Mouse (Mus musculus): ENCODE results near the gene Dguok. TPM values are rescaled to one million over a fixed set of nuclear protein-coding genes. Genes with fewer than 3 reads are reported as not detected.

The Dguok gene
- total RNA-seq, 2 experiments from 2014 or later: 35.3 to 51.7 TPM

GRCm38 (mm10) chr6:83436547-83436946 is 70.2 kb downstream of the Dguok start:
- ATAC-seq (replicated peaks; ENCODE audit: poor library complexity): peak; percentile 36; the same call in 1 of the 2 replicates

DNA sequence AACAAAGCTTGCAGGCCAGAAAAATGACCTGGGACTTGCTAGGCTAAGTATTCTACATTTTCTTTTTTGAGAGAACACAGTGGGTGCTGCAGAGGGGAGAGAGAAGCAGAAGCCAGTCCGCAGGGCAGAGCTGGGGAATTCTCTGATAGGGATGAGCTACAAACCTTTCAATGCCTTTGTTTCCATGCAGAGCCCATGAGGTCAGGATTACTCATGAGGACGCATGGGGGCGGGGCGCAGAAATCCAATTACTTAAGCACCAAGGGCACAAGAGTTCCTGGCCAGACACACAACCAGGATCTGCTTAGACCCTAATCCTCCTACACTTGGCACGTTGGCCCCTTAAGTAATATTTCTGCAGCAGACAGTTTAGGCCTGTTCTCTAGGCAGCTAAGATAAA is 71.6 kb downstream of the Dguok start:
- ATAC-seq (replicated peaks; ENCODE audit: poor library complexity): no peak

- ATAC-seq (replicated peaks; ENCODE audit: poor library complexity): 0 out of 2 replicates have a peak, but pooled peaks have one; percentile 15
Observed at GRCm38 (mm10) chr6:83433546-83433945, 73.2 kb downstream of the Dguok start.

- peak; percentile 63 for ATAC-seq (replicated peaks; ENCODE audit: poor library complexity)
Observed at GRCm38 (mm10) chr6:83432966-83433365, 73.8 kb downstream of the Dguok start.

Other genes with a start within 250 kb of the Dguok start
- gene Mthfd2, start 181.1 kb downstream of the Dguok start, total RNA-seq (2015): 19.7 and 26.8 TPM in 2 replicates
- 23.1 and 25.0 TPM in 2 replicates for gene Mthfd2, start 181.1 kb downstream of the Dguok start, total RNA-seq (2017)
- 83.8 and 90.1 TPM in 2 replicates for gene Mob1a, start 181.0 kb downstream of the Dguok start, total RNA-seq (2015)
- 129 and 133 TPM in 2 replicates for gene Mob1a, start 181.0 kb downstream of the Dguok start, total RNA-seq (2017)
- gene Bola3, start 157.8 kb downstream of the Dguok start, total RNA-seq (2015): 81.1 and 95.2 TPM in 2 replicates
- 62.6 and 70.8 TPM in 2 replicates for gene Bola3, start 157.8 kb downstream of the Dguok start, total RNA-seq (2017)
- 27.9 and 29.6 TPM in 2 replicates for gene Tet3, start 47.9 kb downstream of the Dguok start, total RNA-seq (2015)
- 12.2 and 14.5 TPM in 2 replicates for gene Tet3, start 47.9 kb downstream of the Dguok start, total RNA-seq (2017)
- not detected in 2 replicates for gene Actg2, start 29.3 kb upstream of the Dguok start, total RNA-seq (2015)
- not detected in 2 replicates for gene Actg2, start 29.3 kb upstream of the Dguok start, total RNA-seq (2017)
- 30.8 and 34.5 TPM in 2 replicates for gene Stambp, start 65.8 kb upstream of the Dguok start, total RNA-seq (2015)
- 4.0 and 7.4 TPM in 2 replicates for gene Stambp, start 65.8 kb upstream of the Dguok start, total RNA-seq (2017)
- gene Clec4f, start 149.2 kb upstream of the Dguok start, total RNA-seq (2015): not detected in 2 replicates
- not detected in 2 replicates for gene Clec4f, start 149.2 kb upstream of the Dguok start, total RNA-seq (2017)
- gene Cd207, start 170.9 kb upstream of the Dguok start, total RNA-seq (2015): not detected in 2 replicates
- gene Cd207, start 170.9 kb upstream of the Dguok start, total RNA-seq (2017): not detected in 2 replicates
- not detected in 2 replicates for gene Vax2, start 204.3 kb upstream of the Dguok start, total RNA-seq (2015)
- not detected in 2 replicates for gene Vax2, start 204.3 kb upstream of the Dguok start, total RNA-seq (2017)
- gene Atp6v1b1, start 236.0 kb upstream of the Dguok start, total RNA-seq (2015): not detected in 2 replicates
- not detected in 2 replicates for gene Atp6v1b1, start 236.0 kb upstream of the Dguok start, total RNA-seq (2017)

All from megakaryocyte progenitor cell, adult 5-6 weeks (primary cell).